Mouse (Mus musculus): ENCODE data around the gene Clec4b2. TPM values are rescaled to one million over a fixed set of nuclear protein-coding genes. Genes with fewer than 3 reads are reported as not detected.
"Not testable (repeated sequence)": the region's sequence is repeated elsewhere in the genome, so short reads cannot be mapped to it uniquely, and the experiment has no call there.

Gene Clec4b2
- polyA plus RNA-seq (2015; fragmentation: Nextera tagmentation; extraction: Ambion mirVana) = 0.22 and 0.45 TPM in 2 replicates

- Histone ChIP-seq H3K27me3 (ENCODE audit: control insufficient read depth, insufficient read depth, low read depth, low read length) (no peaks in the 10 kb centered on the region), H3K4me3 (ENCODE audit: low read depth, low read length) (no peak within 1 kb of the TSS), H3K27ac (ENCODE audit: low read length) (no peak within 1 kb of the TSS), H3K36me3 (ENCODE audit: control insufficient read depth, insufficient read depth) (no peaks in the 10 kb centered on the region), H3K4me2 (ENCODE audit: low read depth, low read length) (no peak within 1 kb of the TSS), H3K9ac (ENCODE audit: low read depth, low read length) (no peak within 1 kb of the TSS), H3K9me3 (replicated peaks; ENCODE audit: control insufficient read depth, low read length) (no peaks in the 10 kb centered on the region), H3K4me1 (ENCODE audit: control insufficient read depth, low read depth, low read length) (no peaks in the 10 kb centered on the region)
- 60% methylated on average over 4 of the region's 4 CpGs for whole genome bisulfite sequencing (ENCODE audit: insufficient replicate concordance)
- no peak for ATAC-seq (ENCODE audit: low read depth)
Observed at GRCm38 (mm10) chr6:123172593-123172992, at the start of gene Clec4b2. Gene Clec4b2 (plus strand): TSS chr6:123172893.

- H3K9me3 ChIP-seq (replicated peaks; ENCODE audit: control insufficient read depth, low read length) = no peaks in the 10 kb centered on the region
- no peak overlapping the region for H3K4me3 ChIP-seq (ENCODE audit: low read depth, low read length)
- H3K27me3 ChIP-seq (ENCODE audit: control insufficient read depth, insufficient read depth, low read depth, low read length) = no peaks in the 10 kb centered on the region
- no peak for ATAC-seq (ENCODE audit: low read depth)
- H3K36me3 ChIP-seq (ENCODE audit: control insufficient read depth, insufficient read depth) = no peaks in the 10 kb centered on the region
- H3K9ac ChIP-seq (ENCODE audit: low read depth, low read length) = no peak overlapping the region
- no peak overlapping the region for H3K27ac ChIP-seq (ENCODE audit: low read length)
- 19% methylated on average over 3 of the region's 3 CpGs for WGBS (ENCODE audit: insufficient replicate concordance)
- H3K4me2 ChIP-seq (ENCODE audit: low read depth, low read length) = no peak overlapping the region
- no peaks in the 10 kb centered on the region for H3K4me1 ChIP-seq (ENCODE audit: control insufficient read depth, low read depth, low read length)
Observed at GRCm38 (mm10) chr6:123123195-123123594, 49.5 kb upstream of the Clec4b2 start.

GRCm38 (mm10) chr6:123127173-123127572, 45.5 kb upstream of the Clec4b2 start:
- H3K4me3 ChIP-seq (ENCODE audit: low read depth, low read length) = no peak overlapping the region
- H3K9ac ChIP-seq (ENCODE audit: low read depth, low read length) = no peak overlapping the region
- WGBS (ENCODE audit: insufficient replicate concordance) = 31% methylated on average over 1 of the region's 1 CpGs
- ATAC-seq (ENCODE audit: low read depth) = 0 out of 2 replicates have a peak, but pooled peaks have one; percentile 43
- H3K9me3 ChIP-seq (replicated peaks; ENCODE audit: control insufficient read depth, low read length) = no peaks in the 10 kb centered on the region
- no peak overlapping the region for H3K27ac ChIP-seq (ENCODE audit: low read length)
- no peaks in the 10 kb centered on the region for H3K27me3 ChIP-seq (ENCODE audit: control insufficient read depth, insufficient read depth, low read depth, low read length)
- no peaks in the 10 kb centered on the region for H3K4me1 ChIP-seq (ENCODE audit: control insufficient read depth, low read depth, low read length)
- no peak overlapping the region for H3K4me2 ChIP-seq (ENCODE audit: low read depth, low read length)
- H3K36me3 ChIP-seq (ENCODE audit: control insufficient read depth, insufficient read depth) = no peaks in the 10 kb centered on the region

GRCm38 (mm10) chr6:123137766-123138526, 34.7 kb upstream of the Clec4b2 start:
- H3K4me3 ChIP-seq (ENCODE audit: low read depth, low read length); H3K9me3 ChIP-seq (replicated peaks; ENCODE audit: control insufficient read depth, low read length); H3K27me3 ChIP-seq (ENCODE audit: control insufficient read depth, insufficient read depth, low read depth, low read length); ATAC-seq (ENCODE audit: low read depth); H3K9ac ChIP-seq (ENCODE audit: low read depth, low read length); H3K36me3 ChIP-seq (ENCODE audit: control insufficient read depth, insufficient read depth); H3K4me2 ChIP-seq (ENCODE audit: low read depth, low read length); H3K27ac ChIP-seq (ENCODE audit: low read length); H3K4me1 ChIP-seq (ENCODE audit: control insufficient read depth, low read depth, low read length): not testable (repeated sequence)
- 59% methylated on average over 29 of the region's 29 CpGs for WGBS (ENCODE audit: insufficient replicate concordance)

GRCm38 (mm10) chr6:123170106-123170505, 2.6 kb upstream of the Clec4b2 start:
- H3K4me2 ChIP-seq (ENCODE audit: low read depth, low read length) = no peak overlapping the region
- H3K36me3 ChIP-seq (ENCODE audit: control insufficient read depth, insufficient read depth) = no peaks in the 10 kb centered on the region
- no peaks in the 10 kb centered on the region for H3K4me1 ChIP-seq (ENCODE audit: control insufficient read depth, low read depth, low read length)
- no peak for ATAC-seq (ENCODE audit: low read depth)
- 20% methylated on average over 1 of the region's 1 CpGs for WGBS (ENCODE audit: insufficient replicate concordance)
- H3K27me3 ChIP-seq (ENCODE audit: control insufficient read depth, insufficient read depth, low read depth, low read length) = no peaks in the 10 kb centered on the region
- no peaks in the 10 kb centered on the region for H3K9me3 ChIP-seq (replicated peaks; ENCODE audit: control insufficient read depth, low read length)
- no peak overlapping the region for H3K27ac ChIP-seq (ENCODE audit: low read length)
- no peak overlapping the region for H3K4me3 ChIP-seq (ENCODE audit: low read depth, low read length)
- H3K9ac ChIP-seq (ENCODE audit: low read depth, low read length) = no peak overlapping the region

GRCm38 (mm10) chr6:123171040-123171439, 1.7 kb upstream of the Clec4b2 start:
- Histone ChIP-seq H3K36me3 (ENCODE audit: control insufficient read depth, insufficient read depth) (no peaks in the 10 kb centered on the region), H3K27me3 (ENCODE audit: control insufficient read depth, insufficient read depth, low read depth, low read length) (no peaks in the 10 kb centered on the region), H3K4me2 (ENCODE audit: low read depth, low read length) (no peak overlapping the region), H3K9ac (ENCODE audit: low read depth, low read length) (no peak overlapping the region), H3K27ac (ENCODE audit: low read length) (no peak overlapping the region), H3K4me3 (ENCODE audit: low read depth, low read length) (no peak overlapping the region), H3K4me1 (ENCODE audit: control insufficient read depth, low read depth, low read length) (no peaks in the 10 kb centered on the region), H3K9me3 (replicated peaks; ENCODE audit: control insufficient read depth, low read length) (no peaks in the 10 kb centered on the region)
- no peak for ATAC-seq (ENCODE audit: low read depth)

- Histone ChIP-seq H3K36me3 (ENCODE audit: control insufficient read depth, insufficient read depth) (no peaks in the 10 kb centered on the region), H3K4me3 (ENCODE audit: low read depth, low read length) (no peak overlapping the region), H3K27ac (ENCODE audit: low read length) (peak overlapping the region; percentile 22; the same call in 1 of the 2 replicates), H3K9me3 (replicated peaks; ENCODE audit: control insufficient read depth, low read length) (no peaks in the 10 kb centered on the region), H3K9ac (ENCODE audit: low read depth, low read length) (no peak overlapping the region), H3K4me2 (ENCODE audit: low read depth, low read length) (no peak overlapping the region), H3K27me3 (ENCODE audit: control insufficient read depth, insufficient read depth, low read depth, low read length) (no peaks in the 10 kb centered on the region), H3K4me1 (ENCODE audit: control insufficient read depth, low read depth, low read length) (no peaks in the 10 kb centered on the region)
- WGBS (ENCODE audit: insufficient replicate concordance) = 26% methylated on average over 1 of the region's 1 CpGs
- 0 out of 2 replicates have a peak, but pooled peaks have one; percentile 48 for ATAC-seq (ENCODE audit: low read depth)
Observed at GRCm38 (mm10) chr6:123175549-123175948, 2.9 kb downstream of the Clec4b2 start.

GRCm38 (mm10) chr6:123184862-123185261, 12.2 kb downstream of the Clec4b2 start:
- H3K4me1 ChIP-seq (ENCODE audit: control insufficient read depth, low read depth, low read length); H3K36me3 ChIP-seq (ENCODE audit: control insufficient read depth, insufficient read depth); H3K27me3 ChIP-seq (ENCODE audit: control insufficient read depth, insufficient read depth, low read depth, low read length); H3K9me3 ChIP-seq (replicated peaks; ENCODE audit: control insufficient read depth, low read length); H3K4me3 ChIP-seq (ENCODE audit: low read depth, low read length); H3K4me2 ChIP-seq (ENCODE audit: low read depth, low read length); H3K27ac ChIP-seq (ENCODE audit: low read length); H3K9ac ChIP-seq (ENCODE audit: low read depth, low read length); ATAC-seq (ENCODE audit: low read depth): not testable (repeated sequence)
- WGBS (ENCODE audit: insufficient replicate concordance) = 52% methylated on average over 2 of the region's 2 CpGs

- Histone ChIP-seq H3K4me1 (ENCODE audit: control insufficient read depth, low read depth, low read length) (no peaks in the 10 kb centered on the region; the same call in 1 of the 2 replicates), H3K9ac (ENCODE audit: low read depth, low read length) (no peak overlapping the region), H3K9me3 (replicated peaks; ENCODE audit: control insufficient read depth, low read length) (no peaks in the 10 kb centered on the region), H3K4me2 (ENCODE audit: low read depth, low read length) (0 out of 2 replicates have a peak overlapping the region, but pooled peaks have one; percentile 12), H3K4me3 (ENCODE audit: low read depth, low read length) (no peak overlapping the region), H3K36me3 (ENCODE audit: control insufficient read depth, insufficient read depth) (no peaks in the 10 kb centered on the region), H3K27ac (ENCODE audit: low read length) (peak overlapping the region; percentile 53; the same call in 1 of the 2 replicates), H3K27me3 (ENCODE audit: control insufficient read depth, insufficient read depth, low read depth, low read length) (no peaks in the 10 kb centered on the region)
- ATAC-seq (ENCODE audit: low read depth) = peak; percentile 94
- WGBS (ENCODE audit: insufficient replicate concordance) = 72% methylated on average over 1 of the region's 1 CpGs
Observed at GRCm38 (mm10) chr6:123207187-123208076, 34.7 kb downstream of the Clec4b2 start.

Data from liver, embryonic 16.5 days (tissue).